In genomic region chr1:105663962-105664812, GRCm38 (mm10) we compare ENCODE assay signal across 8 mouse cellular contexts. TPM values are rescaled to one million over a fixed set of nuclear protein-coding genes. Genes with fewer than 3 reads are reported as not detected.
DNase-seq lines count a peak whose midpoint lies in the region; ATAC-seq and TF ChIP-seq lines count a peak whose summit lies in the region.

No protein-coding gene starts in this region.

- no peaks in the 10 kb centered on the region for H3K27me3 ChIP-seq in intestine, embryonic 14.5 days (replicated peaks; ENCODE audit: control insufficient read depth, insufficient read depth, low read length)
- H3K27me3 ChIP-seq in lung, embryonic 16.5 days (ENCODE audit: control insufficient read depth, insufficient read depth, low read depth, low read length) = no peaks in the 10 kb centered on the region
- H3K27me3 ChIP-seq in small intestine, adult 2 months (ENCODE audit: control insufficient read depth, insufficient read depth, low read length) = no peaks in the 10 kb centered on the region

- intact Hi-C loops in left cerebral cortex, adult 2 months (cut with DNase I) = loop anchor here (1.0 to 5.0 kb wide), 3 partner anchors 48 to 373 kb away; partner anchors contain the start of gene Zcchc2
- intact Hi-C loops in left cerebral cortex, postnatal 25 days (cut with DNase I) = loop anchor here (5.0 kb wide), 1 partner anchor 328 kb away; the partner anchor contains the start of gene Zcchc2

- peak overlapping the region; percentile 93 for H3K27ac ChIP-seq in left cerebral cortex, adult 2 months
- H3K27ac ChIP-seq in intestine, embryonic 14.5 days (ENCODE audit: low read depth) = 0 out of 2 replicates have a peak overlapping the region, but pooled peaks have one; percentile 24
- peak overlapping the region; percentile 69 for H3K27ac ChIP-seq in lung, embryonic 16.5 days (ENCODE audit: low read length)
- peak overlapping the region; percentile 71 for H3K27ac ChIP-seq in small intestine, adult 2 months (ENCODE audit: insufficient read depth, low read depth, low read length)

- peak in 1 of 2 experiments; percentile 15 for DNase-seq in left cerebral cortex, adult 2 months (ENCODE audit: extremely low spot score in 1 of 2, low spot score in 2 of 2)
- no peak for DNase-seq in left cerebral cortex, postnatal 25 days (ENCODE audit: low spot score in 2 of 2)
- DNase-seq in Muller cell, postnatal 12 days (ENCODE audit: inconsistent ontology term) = peak; percentile 28
- DNase-seq in intestine, embryonic 14.5 days (ENCODE audit: low spot score) = no peak
- no peak for DNase-seq in urinary bladder, postnatal 10 days (ENCODE audit: low spot score)

- H3K4me3 ChIP-seq in left cerebral cortex, adult 2 months = peak overlapping the region; percentile 100
- H3K4me3 ChIP-seq in intestine, embryonic 14.5 days (ENCODE audit: low read depth, low read length) = peak overlapping the region; percentile 80
- H3K4me3 ChIP-seq in lung, embryonic 16.5 days (ENCODE audit: low read length) = peak overlapping the region; percentile 85
- H3K4me3 ChIP-seq in small intestine, adult 2 months (ENCODE audit: low read depth, low read length) = peak overlapping the region; percentile 89

- H3K4me2 ChIP-seq in intestine, embryonic 14.5 days (ENCODE audit: low read length) = peak overlapping the region; percentile 82
- peak overlapping the region; percentile 81 for H3K4me2 ChIP-seq in lung, embryonic 16.5 days (ENCODE audit: low read depth, low read length)

- TF ChIP-seq POLR2A in small intestine, adult 2 months (IDR thresholded peaks at IDR 0.05; ENCODE audit: low read depth, low read length) = 0 out of 2 replicates have a peak, but pooled peaks have one; percentile 17

- WGBS in intestine, embryonic 14.5 days = under 1% methylated on average over 68 of the region's 68 CpGs
- under 1% methylated on average over 65 of the region's 68 CpGs for WGBS in lung, embryonic 16.5 days
- WGBS in small intestine, adult 2 months = under 1% methylated on average over 68 of the region's 68 CpGs

- TF ChIP-seq CTCF in left cerebral cortex, adult 2 months (IDR thresholded peaks at IDR 0.05) = no peak
- TF ChIP-seq CTCF in small intestine, adult 2 months (IDR thresholded peaks at IDR 0.05; ENCODE audit: extremely low read depth, insufficient read length, insufficient replicate concordance, low read depth, low read length) = no peak

- H3K36me3 ChIP-seq in intestine, embryonic 14.5 days (ENCODE audit: control insufficient read depth, insufficient read depth, low read length) = 0 out of 2 replicates have a peak, but pooled peaks cover 3% of the 10 kb centered on the region
- no peaks in the 10 kb centered on the region for H3K36me3 ChIP-seq in lung, embryonic 16.5 days (ENCODE audit: control insufficient read depth, insufficient read depth, low read length)
- H3K36me3 ChIP-seq in small intestine, adult 2 months (ENCODE audit: control insufficient read depth, insufficient read depth, low read length) = no peaks in the 10 kb centered on the region

- H3K4me1 ChIP-seq in intestine, embryonic 14.5 days (replicated peaks; ENCODE audit: control insufficient read depth, insufficient read depth, low read length) = peaks cover 14% of the 10 kb centered on the region; the same call in 1 of the 2 replicates
- peaks cover 8% of the 10 kb centered on the region; the same call in 1 of the 2 replicates for H3K4me1 ChIP-seq in lung, embryonic 16.5 days (replicated peaks; ENCODE audit: control insufficient read depth, insufficient read depth, low read length)
- peaks cover 3% of the 10 kb centered on the region for H3K4me1 ChIP-seq in small intestine, adult 2 months (ENCODE audit: control insufficient read depth, insufficient read depth, insufficient read length, low read length)

- peak; percentile 34 for ATAC-seq in erythroblast, adult 5-6 weeks (replicated peaks; ENCODE audit: low FRiP score, poor library complexity, severe bottlenecking)
- ATAC-seq in intestine, embryonic 14.5 days (replicated peaks; ENCODE audit: low FRiP score, low TSS enrichment, low read depth) = peak; percentile 14; the same call in 1 of the 2 replicates
- ATAC-seq in lung, embryonic 16.5 days (ENCODE audit: low read depth) = peak; percentile 19; the same call in 1 of the 2 replicates

- H3K9me3 ChIP-seq in intestine, embryonic 14.5 days (ENCODE audit: control insufficient read depth, low read length) = no peaks in the 10 kb centered on the region
- no peaks in the 10 kb centered on the region for H3K9me3 ChIP-seq in lung, embryonic 16.5 days (ENCODE audit: control insufficient read depth, low read length)

- peak overlapping the region; percentile 69 for H3K9ac ChIP-seq in intestine, embryonic 14.5 days (ENCODE audit: low read length)
- peak overlapping the region; percentile 88 for H3K9ac ChIP-seq in lung, embryonic 16.5 days (ENCODE audit: low read length)

RNA-seq across cellular contexts. Expression of gene Relch, which starts 0.5 kb away (rescaled TPM):
- 10 to 100 TPM; 94.0 to 98.8 TPM for total RNA-seq in left cerebral cortex, adult 2 months (2021)
- total RNA-seq in left cerebral cortex, postnatal 25 days (2021) = 10 to 100 TPM; 90.5 to 96.5 TPM
- 28.1 and 35.1 TPM in 2 replicates for total RNA-seq in erythroblast, adult 5-6 weeks (2015; ENCODE audit: low replicate concordance)
- 23.5 and 30.0 TPM in 2 replicates for total RNA-seq in erythroblast, adult 5-6 weeks (2017; ENCODE audit: low replicate concordance)
- polyA plus RNA-seq in intestine, embryonic 14.5 days (2014; fragmentation: Nextera tagmentation; extraction: Ambion mirVana) = 26.3 and 26.5 TPM in 2 replicates
- 21.2 and 23.9 TPM in 2 replicates for polyA plus RNA-seq in lung, embryonic 16.5 days (2015; fragmentation: Nextera tagmentation; extraction: Ambion mirVana)
- 14.3 and 32.9 TPM in 2 replicates for polyA plus RNA-seq in small intestine, adult 2 months (2012; rRNA removed)

RNA-seq across cellular contexts. Expression of gene Pign, which starts 0.7 kb away (rescaled TPM):
- 10 to 100 TPM; 18.7 to 20.9 TPM for total RNA-seq in left cerebral cortex, adult 2 months (2021)
- total RNA-seq in left cerebral cortex, postnatal 25 days (2021) = 10 to 100 TPM; 12.9 to 17.8 TPM
- 5.9 and 8.5 TPM in 2 replicates for total RNA-seq in erythroblast, adult 5-6 weeks (2015; ENCODE audit: low replicate concordance)
- total RNA-seq in erythroblast, adult 5-6 weeks (2017; ENCODE audit: low replicate concordance) = 9.4 and 10.7 TPM in 2 replicates
- polyA plus RNA-seq in intestine, embryonic 14.5 days (2014; fragmentation: Nextera tagmentation; extraction: Ambion mirVana) = 16.2 and 16.8 TPM in 2 replicates
- polyA plus RNA-seq in lung, embryonic 16.5 days (2015; fragmentation: Nextera tagmentation; extraction: Ambion mirVana) = 16.2 and 17.3 TPM in 2 replicates
- 1.7 and 4.8 TPM in 2 replicates for polyA plus RNA-seq in small intestine, adult 2 months (2012; rRNA removed)

Comparison
In these comparisons a context has a peak if more than half of its experiments do, and no peak if none do; other contexts are left out.
1. H3K27ac ChIP-seq: peak in every context shown above with its lines; median percentile 93 in left cerebral cortex, adult 2 months; 71 in small intestine, adult 2 months; 69 in lung, embryonic 16.5 days; 24 in intestine, embryonic 14.5 days.